Mouse (Mus musculus): ENCODE data around the gene Tinagl1.

DNA sequence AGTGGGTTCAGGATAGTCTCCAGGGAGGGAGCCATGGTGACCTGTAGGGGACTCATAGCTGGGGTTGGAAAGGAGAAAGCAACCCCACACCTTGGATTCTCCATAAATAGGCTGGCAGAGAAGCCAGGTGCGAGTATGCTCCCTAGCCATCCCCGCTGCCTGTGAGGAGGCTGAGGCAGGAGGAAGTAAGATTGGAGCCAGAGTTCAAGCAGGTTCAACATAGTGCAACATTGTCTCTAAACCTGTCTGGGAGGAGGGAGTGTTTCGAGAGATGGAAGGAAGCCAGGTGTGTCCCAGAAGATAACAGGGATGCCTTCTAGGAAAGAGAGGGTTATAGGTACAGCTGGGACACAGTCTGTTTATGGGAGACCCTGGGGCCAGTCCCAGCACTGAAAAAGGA is 5.0 kb upstream of the Tinagl1 start:
- no peak for TF ChIP-seq CTCF (IDR thresholded peaks at IDR 0.05; ENCODE audit: insufficient read depth, low read length)
- TF ChIP-seq POLR2A (IDR thresholded peaks at IDR 0.05; ENCODE audit: borderline replicate concordance, extremely low read depth, low read depth, low read length) = no peak

All from lung, adult 2 months (tissue).